Mouse (Mus musculus) CH12.LX (cell line): Measurements from ENCODE around the gene Tmem222.

ENCODE experiments used
- CHD2 ChIP-seq: IDR thresholded peaks from 2 replicates; pipeline ENCODE4 v1.6.1; 2011; ENCODE audit warnings: low read length, improper control_type of control experiment
- CTCF ChIP-seq, 2 experiments: IDR thresholded peaks in 1 of 2; conservative IDR thresholded peaks in 1 of 2; 2 replicates each; pipeline ENCODE4 v1.5.1; 2011 to 2012; ENCODE audit warnings: low read depth in 2 of 2, low read length in 2 of 2, improper control_type of control experiment in 1 of 2, inconsistent platforms in 1 of 2, mild to moderate bottlenecking in 1 of 2, moderate library complexity in 1 of 2
- E2F4 ChIP-seq: IDR thresholded peaks from 2 replicates; pipeline ENCODE4 v1.6.1; 2011; ENCODE audit warnings: low read depth, low read length, improper control_type of control experiment; ENCODE audit not compliant: insufficient replicate concordance
- EP300 ChIP-seq: IDR thresholded peaks from 2 replicates; pipeline ENCODE4 v1.6.1; 2011; ENCODE audit warnings: low read length, improper control_type of control experiment
- GABPA ChIP-seq: IDR thresholded peaks from 2 replicates; pipeline ENCODE4 v1.6.1; 2012; ENCODE audit warnings: low read depth, low read length, improper control_type of control experiment, inconsistent platforms; ENCODE audit not compliant: insufficient replicate concordance
- HCFC1 ChIP-seq: IDR thresholded peaks from 2 replicates; pipeline ENCODE4 v1.6.1; 2012; ENCODE audit warnings: low read depth, mild to moderate bottlenecking, inconsistent platforms, low read length, improper control_type of control experiment
- JUND ChIP-seq: conservative IDR thresholded peaks from 2 replicates; pipeline ENCODE4 v1.6.1; 2011; ENCODE audit warnings: low read depth, low read length, improper control_type of control experiment
- MXI1 ChIP-seq: IDR thresholded peaks from 2 replicates; pipeline ENCODE4 v1.6.1; 2011; ENCODE audit warnings: mild to moderate bottlenecking, low read depth, low read length, improper control_type of control experiment
- POLR2A ChIP-seq: IDR thresholded peaks from 2 replicates; pipeline ENCODE4 v1.6.1; 2011; ENCODE audit warnings: low read depth, mild to moderate bottlenecking, improper control_type of control experiment, low read length
- USF1 ChIP-seq: IDR thresholded peaks from 2 replicates; pipeline ENCODE4 v1.6.1; 2014; ENCODE audit warnings: low read depth, mild to moderate bottlenecking, inconsistent platforms, low read length, improper control_type of control experiment
- ZC3H11A ChIP-seq: IDR thresholded peaks from 2 replicates; pipeline ENCODE4 v1.6.1; 2012; ENCODE audit warnings: low read depth, mild to moderate bottlenecking, inconsistent platforms, low read length, improper control_type of control experiment
- ZKSCAN1 ChIP-seq: IDR thresholded peaks from 2 replicates; pipeline ENCODE4 v1.6.1; 2012; ENCODE audit warnings: low read depth, inconsistent platforms, low read length, improper control_type of control experiment, borderline replicate concordance

- TF ChIP-seq CTCF (conservative IDR thresholded peaks at IDR 0.05 in 1 of 2, IDR thresholded peaks at IDR 0.05 in 1 of 2; ENCODE audit: low read depth in 2 of 2, low read length in 2 of 2): no peak
- no peak for TF ChIP-seq EP300
- no peak for TF ChIP-seq USF1
- TF ChIP-seq POLR2A: no peak
- no peak for TF ChIP-seq JUND
- TF ChIP-seq E2F4: no peak
- TF ChIP-seq ZC3H11A: no peak
- TF ChIP-seq GABPA: no peak
- TF ChIP-seq CHD2: no peak
- TF ChIP-seq ZKSCAN1: no peak
- no peak for TF ChIP-seq HCFC1
- no peak for TF ChIP-seq MXI1
Measured at GRCm38 (mm10) chr4:133265297-133265696, 12.3 kb downstream of the Tmem222 start.
